Comparison of ENCODE assay signal across 8 mouse cellular contexts in the genomic region with DNA sequence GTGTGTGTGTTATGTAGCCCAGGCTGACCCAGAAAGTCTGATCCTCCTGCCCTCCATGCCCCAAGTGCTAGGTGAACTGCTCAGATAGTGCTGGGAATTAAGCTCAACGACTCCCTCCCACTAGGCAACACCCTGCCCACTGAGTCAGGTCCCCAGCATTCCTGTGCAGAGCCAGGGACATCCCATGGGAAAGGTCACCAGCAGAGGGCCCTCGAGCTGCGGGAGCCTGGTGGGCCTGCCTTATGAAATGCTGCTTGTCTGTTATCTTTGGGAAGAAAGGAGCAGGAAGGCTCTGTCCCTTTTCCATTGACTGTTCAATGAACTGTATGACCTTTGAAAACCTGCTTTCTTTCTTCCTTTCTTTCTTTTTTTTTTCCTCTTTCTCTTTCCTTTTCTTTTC.
A peak's percentile ranks its signal among the peaks of the same experiment; 100 is the strongest.
DNase-seq lines count a peak whose midpoint lies in the region; TF ChIP-seq lines count a peak whose summit lies in the region.

No protein-coding gene starts in this region.

- H3K4me1 ChIP-seq in lung, adult 2 months (ENCODE audit: control insufficient read depth, insufficient read depth, low read length), result no peaks in the 10 kb centered on the region

- H3K4me3 ChIP-seq in lung, adult 2 months (replicated peaks; ENCODE audit: extremely low read depth, low read depth, low read length), result no peak overlapping the region

- no peak for TF ChIP-seq POLR2A in lung, adult 2 months (IDR thresholded peaks at IDR 0.05; ENCODE audit: borderline replicate concordance, extremely low read depth, low read depth, low read length)

- intact Hi-C loops in gastrocnemius, postnatal 14 days (cut with DNase I; ENCODE audit: low total_unique reads), result no loop called here

- WGBS in lung, adult 2 months, result 16% methylated on average over 3 of the region's 3 CpGs

- peak; percentile 67 for TF ChIP-seq CTCF in lung, adult 2 months (IDR thresholded peaks at IDR 0.05; ENCODE audit: insufficient read depth, low read length)

- DNase-seq in gastrocnemius, adult 18-20 months (ENCODE audit: low spot score), result peak; percentile 46
- no peak for DNase-seq in gastrocnemius, postnatal 25 days
- peak; percentile 48 for DNase-seq in right cerebral cortex, postnatal 4 days
- DNase-seq in right cerebral cortex, adult 18-20 months, result no peak
- peak; percentile 51 for DNase-seq in gastrocnemius, postnatal 14 days
- DNase-seq in lung, adult 2 months, result peak; percentile 54
- no peak for DNase-seq in frontal cortex, postnatal 10 days (ENCODE audit: low spot score in 2 of 2)
- no peak for DNase-seq in spleen, postnatal 14 days (ENCODE audit: low spot score in 2 of 2)

Comparison
In these comparisons a context has a peak if more than half of its experiments do, and no peak if none do; other contexts are left out.
1. DNase-seq: peak in gastrocnemius, adult 18-20 months (single experiment), right cerebral cortex, postnatal 4 days (single experiment), gastrocnemius, postnatal 14 days (single experiment) and lung, adult 2 months (single experiment); none in gastrocnemius, postnatal 25 days (single experiment), right cerebral cortex, adult 18-20 months (single experiment), frontal cortex, postnatal 10 days (0 of 2) and spleen, postnatal 14 days (0 of 2).